Mouse (Mus musculus) neural tube, postnatal 0 days (tissue): ENCODE results near the gene Pitpnb. TPM values are rescaled to one million over a fixed set of nuclear protein-coding genes. Genes with fewer than 3 reads are reported as not detected.

Experiments used
- polyA plus RNA-seq: library from polyadenylated mRNA; unstranded; fragments of >200 nt; fragmentation: Nextera tagmentation; extraction: Ambion mirVana; gene quantifications from 2 replicates; pipeline ENCODE4 v1.2.1, GENCODE M21; 2015

Gene Pitpnb
- polyA plus RNA-seq, result 73.6 and 75.0 TPM in 2 replicates

DNA sequence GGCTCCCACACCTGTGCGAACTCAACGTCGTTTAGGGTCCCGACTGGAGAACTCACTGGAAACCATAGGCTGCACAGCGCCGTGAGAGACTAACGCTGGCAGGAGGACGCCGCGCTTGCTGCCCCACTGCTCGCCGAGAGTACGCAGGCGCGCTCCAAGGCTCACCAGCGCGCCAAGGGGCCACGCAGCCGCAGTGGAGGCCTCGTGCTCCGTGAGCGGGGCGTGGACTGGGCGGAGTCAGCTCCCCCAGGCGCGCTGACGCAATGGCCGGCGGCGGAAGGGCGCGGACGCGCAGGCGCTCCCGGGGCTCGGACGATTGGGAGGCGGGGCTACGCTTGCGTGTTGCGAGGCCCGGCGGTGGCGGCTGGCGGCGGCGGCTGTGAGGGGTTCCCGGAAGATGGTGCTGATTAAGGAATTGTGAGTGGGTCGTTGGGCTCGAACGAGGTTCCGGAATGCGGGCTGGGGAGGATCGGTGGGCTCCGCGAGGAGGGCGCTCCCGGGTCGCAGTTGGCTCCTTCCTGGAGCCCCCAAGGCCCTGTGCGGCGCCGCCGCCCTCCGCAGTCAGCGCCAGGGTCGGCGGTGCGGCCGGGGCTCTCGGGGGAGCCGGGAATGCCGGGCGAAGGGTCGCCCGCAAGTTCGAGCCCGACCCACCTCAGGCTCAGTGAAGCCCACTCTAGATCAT is at the start of gene Pitpnb:
Gene Pitpnb, plus strand, starts transcription at position 347 of the 682 bp plus-strand sequence.

DNA sequence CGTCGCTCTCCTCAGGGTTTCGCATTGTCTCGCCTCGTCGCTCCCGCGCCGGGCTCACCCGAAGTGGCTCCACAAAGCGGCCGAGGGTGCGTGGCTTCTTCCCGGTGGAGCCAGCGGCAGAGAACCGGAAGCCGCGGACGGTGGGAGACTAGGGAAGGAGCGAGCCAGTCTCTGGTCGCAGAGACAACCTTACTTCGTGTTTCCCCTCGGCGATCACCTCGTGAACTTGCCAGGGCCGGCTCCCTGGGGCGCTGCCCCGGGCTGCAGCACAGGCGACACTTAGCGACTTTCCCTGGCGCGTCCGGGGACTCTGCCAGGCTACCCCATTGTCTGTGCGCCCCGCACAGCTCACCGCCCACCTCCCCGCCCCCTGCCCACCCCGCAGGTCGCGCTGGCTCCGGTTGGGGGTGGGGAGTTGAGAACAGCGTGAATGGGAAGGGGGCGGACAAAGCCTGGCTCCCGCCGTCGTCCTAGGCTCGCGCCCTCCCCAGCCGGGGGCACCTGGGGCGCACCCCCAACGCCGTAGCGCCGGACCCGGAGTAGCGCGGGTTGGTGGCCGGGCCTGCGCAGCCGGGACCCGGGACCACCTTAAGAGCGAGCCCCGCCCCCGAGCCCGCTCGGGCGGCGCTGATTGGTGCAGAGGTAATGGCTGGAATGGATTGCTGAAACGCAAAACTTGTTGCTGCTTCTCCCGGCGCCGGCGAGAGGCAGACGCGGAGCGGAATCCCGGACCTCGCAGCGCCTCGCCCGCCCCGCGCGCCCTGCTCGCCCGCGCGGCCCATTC is 86.2 kb downstream of the Pitpnb start, which contains the start of gene Mn1:
Gene Mn1, plus strand, starts transcription at position 772 of the 784 bp plus-strand sequence.

Other genes starting within 250 kb of the Pitpnb start
- gene Mn1, start 86.6 kb downstream of the Pitpnb start, polyA plus RNA-seq, result 10.4 and 12.1 TPM in 2 replicates